Mouse (Mus musculus): ENCODE data around the gene Rufy1.

Gene Rufy1

DNA sequence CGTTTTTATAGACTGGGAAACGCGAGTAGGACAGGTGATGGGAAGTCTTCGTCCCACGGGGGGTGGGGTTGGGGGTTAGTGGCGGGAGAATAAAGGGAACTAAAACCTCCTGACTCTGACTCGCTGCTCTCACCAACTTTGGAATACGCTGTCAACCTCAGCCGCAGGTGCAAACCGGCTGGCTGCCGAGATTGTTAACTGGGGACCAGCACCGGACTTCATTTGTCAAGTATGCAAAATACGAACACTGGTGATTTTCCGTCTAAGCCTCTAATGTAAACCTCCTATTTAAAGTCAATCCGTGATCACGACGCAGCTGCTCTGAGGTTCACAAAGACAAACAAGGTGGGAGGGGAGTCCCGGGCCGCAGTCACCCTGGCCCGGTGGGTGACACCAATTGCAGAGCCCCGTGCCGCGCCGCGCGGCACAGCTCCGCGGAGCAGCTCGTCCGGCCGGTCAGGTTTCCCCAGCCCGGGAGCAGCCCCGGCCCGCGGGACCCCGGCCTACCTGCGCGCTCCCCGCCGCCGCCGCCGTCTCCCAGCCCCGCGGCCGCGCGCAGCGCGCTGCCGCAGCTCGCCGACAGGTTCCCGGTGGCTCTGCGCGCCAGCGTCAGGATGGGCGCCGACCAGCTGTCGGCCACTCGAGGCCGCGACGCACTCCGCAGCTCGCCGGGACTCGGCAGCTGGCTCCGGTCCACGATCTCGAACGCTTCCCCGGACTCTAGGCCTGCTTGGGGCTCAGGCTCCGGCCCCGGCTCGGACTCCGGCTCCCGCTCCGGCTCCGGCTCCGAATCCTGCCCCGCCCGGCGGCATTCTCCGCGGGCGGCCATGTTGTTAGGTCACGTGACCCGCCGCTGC, at the start of gene Rufy1:
Rufy1 (minus strand) TSS at position 849 of the 857 bp plus-strand sequence.
- under 1% methylated on average over 90 of the region's 90 CpGs for WGBS

DNA sequence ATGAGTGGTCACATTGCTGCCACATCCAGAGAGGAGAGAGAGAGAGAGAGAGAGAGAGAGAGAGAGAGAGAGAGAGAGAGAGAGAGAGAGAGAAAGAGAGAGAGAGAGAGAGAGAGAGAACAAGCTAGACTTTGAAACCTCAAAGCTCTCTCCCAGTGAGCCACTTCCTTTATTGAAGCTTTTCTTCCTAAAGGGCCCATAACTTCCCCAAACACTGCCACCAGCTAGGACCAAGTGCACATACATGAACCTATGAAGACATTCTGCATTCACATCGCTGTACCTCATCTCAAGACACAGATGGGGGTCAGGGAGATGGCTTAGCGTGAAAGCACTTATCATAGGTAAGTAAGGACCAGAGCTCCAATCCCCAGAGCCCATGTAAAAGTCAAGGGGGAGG, 47.1 kb upstream of the Rufy1 start:
- WGBS, result 96% methylated on average over 2 of the region's 2 CpGs

DNA sequence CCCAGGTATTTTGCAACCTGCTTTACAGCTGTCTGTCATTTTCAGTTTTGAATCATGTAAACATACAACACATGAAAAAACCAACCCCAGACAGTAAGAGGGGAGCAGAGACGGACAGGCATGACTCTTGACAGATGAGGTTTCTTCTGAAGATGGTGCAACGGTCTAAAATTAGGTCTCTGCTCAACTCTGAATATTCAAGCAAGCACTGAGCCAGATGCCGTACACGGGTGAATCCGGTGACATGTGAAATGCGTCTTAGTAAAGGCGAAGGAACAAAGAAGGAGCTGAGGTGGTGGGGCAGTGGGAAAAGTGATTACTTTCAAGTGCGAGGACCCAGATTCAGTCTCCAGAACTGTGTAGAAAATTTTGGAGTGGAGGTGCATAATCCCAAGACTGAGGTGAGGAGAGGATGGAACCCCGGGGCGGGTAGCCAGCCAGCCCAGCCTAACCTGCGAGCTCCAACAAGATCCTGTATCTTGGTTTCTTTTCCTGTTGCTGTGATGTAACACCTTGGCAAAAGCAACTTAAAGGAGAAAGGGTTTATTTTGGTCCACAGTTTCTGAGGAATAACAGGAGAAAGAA, 46.7 kb upstream of the Rufy1 start:
- WGBS, result 54% methylated on average over 11 of the region's 11 CpGs

DNA sequence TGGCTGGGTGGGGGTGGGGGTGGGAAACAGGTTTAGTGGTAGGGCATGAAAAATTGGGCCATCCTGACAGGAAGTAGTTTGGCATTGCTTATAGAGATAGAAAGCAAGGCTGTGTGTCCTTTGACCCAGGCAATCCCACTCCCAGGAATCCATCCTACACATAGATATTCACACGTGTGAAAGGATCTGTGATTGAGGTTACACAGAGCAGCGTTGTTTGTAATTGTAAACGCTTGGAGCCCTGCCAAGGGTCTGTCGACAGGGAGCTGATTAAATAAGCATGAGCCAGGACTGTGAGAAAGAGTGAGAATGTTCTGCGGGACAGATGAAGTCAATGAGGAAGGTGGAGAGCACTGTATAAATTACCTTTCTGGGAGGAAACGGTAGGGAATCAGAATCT, 46.0 kb upstream of the Rufy1 start:
- WGBS, result 12% methylated on average over 6 of the region's 6 CpGs

DNA sequence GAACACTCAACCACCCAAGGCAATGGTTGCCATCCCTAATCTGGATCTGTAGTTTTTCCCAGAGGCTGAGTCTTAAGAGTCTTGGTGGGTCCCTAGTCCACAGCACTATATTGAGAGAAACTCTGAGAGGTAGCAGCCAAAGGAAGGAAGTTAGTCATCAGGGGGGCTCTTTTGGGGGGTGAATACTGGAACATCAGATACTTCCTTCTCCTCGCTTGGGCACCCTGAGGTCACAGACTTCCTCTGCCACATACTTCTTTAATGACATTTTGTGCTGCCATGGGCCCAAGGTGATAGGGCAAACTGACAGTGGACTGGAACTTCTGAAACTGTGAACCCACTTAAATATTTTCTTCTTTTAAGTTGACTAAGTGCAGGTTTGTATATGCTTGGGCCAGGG, 43.0 kb upstream of the Rufy1 start:
- WGBS, result 91% methylated on average over 1 of the region's 1 CpGs

DNA sequence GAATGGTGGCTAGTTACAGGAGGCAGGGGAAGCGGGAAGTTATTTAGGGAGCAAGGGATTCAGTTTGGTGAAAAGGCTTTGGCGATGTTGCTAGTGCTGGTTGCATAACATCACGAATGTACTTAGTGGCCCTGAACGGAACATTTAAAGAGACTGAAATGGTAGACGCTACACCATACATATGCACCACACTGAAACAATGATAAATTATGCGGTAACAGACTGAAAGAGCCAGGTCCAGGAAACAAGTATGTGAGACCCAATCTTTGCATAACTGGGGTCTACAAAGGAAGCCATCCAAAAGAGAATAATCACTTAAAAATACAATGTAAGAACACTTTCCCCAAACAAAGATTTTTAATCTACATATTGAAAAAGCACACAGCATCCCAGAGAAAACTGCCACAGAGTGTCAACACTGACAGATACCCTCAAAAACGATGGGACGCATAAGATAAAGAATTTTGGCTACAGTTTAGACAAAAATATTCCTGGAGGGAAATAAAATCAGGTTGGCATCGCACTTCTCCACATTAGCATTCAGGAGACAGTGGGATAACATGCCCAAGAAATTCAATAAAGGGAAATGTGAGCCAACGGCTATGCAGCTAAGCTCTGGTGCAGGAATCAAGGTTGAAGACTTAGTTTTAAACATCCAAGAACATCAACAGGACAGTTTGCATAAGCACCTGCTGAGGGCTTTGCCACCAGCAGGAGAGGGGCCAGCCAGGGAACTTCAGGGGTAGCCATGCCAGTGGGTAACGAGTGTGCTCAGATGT, 41.4 kb upstream of the Rufy1 start:
- WGBS, result 46% methylated on average over 11 of the region's 11 CpGs

DNA sequence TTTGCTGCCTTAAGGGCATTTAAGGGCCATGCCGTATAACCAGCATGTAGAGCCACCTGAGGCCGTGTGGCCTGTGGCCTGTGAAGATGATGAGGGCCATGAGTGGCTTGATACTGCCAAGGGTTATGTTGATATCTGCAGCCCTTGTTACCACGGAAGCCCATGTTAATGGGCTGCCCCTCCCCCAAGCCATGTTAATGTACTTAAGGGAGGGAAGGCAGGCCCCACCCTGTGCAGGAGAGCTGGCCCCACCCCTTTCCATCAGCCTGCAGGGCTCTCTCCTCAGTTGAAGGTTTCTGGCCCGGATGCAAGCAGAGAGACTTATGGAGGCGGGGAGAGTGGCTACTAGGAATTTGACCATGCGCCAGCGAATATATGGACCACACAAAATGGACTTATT, 30.6 kb upstream of the Rufy1 start:
- 84% methylated on average over 7 of the region's 7 CpGs for WGBS

DNA sequence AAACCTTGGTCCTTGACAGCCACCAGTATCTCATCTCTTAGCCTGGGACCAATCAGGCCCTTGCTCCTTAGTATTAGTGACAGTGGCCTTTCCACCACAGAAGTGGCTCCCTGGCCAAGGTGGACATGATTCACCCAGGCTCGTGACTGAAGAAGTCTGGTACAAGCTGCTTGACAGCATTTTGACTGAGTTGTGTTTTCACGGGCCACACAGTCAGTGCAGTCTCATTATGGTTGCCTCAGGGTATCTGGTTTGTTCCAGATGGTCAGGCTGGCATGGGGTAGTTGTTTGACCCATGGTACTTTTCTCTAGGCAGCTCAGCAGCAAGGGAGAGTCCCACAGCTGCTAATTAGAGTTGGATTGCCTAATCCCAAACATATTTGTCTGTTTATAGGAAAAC, 28.3 kb upstream of the Rufy1 start:
- whole genome bisulfite sequencing, result 87% methylated on average over 2 of the region's 2 CpGs

DNA sequence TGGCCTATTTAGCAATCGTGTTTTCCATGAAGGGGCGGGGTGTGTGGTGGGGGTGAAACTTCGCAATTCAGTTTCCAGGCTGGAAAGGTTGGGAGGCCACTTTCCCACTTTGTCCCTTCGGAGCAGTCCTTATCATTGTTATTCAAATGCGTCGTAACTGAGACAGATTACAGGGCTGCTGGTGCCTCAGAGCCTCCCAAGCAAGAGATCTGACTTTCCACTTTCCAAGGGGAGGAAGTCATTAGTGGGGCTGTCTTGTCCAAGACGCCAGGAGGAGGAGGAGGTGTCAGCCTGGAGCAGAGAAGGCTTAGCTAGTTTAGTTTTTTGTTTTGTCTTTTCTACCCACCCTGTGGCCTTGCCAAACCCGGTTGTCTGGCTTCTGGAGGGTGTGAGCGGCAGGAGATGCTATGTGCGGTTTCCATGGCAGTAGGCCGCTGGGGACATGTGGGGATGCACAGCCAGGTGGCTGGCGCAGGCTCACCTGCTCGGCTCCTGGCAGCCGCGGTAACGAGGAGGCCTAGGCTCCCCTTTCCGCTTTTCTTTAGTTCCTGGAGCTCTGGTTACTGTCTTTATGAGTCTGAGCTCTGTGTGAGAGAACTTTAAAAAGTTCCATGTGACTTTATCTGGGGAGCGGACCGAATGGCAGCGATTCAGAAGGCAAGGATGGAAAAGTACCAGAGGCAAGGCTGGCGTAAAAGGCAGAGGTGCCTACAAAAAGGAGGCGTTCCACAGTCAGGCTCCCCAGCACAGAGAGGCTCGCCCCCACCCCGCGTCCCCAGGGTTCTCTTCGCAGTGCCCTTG, 26.4 kb upstream of the Rufy1 start:
- 11% methylated on average over 26 of the region's 26 CpGs for WGBS

DNA sequence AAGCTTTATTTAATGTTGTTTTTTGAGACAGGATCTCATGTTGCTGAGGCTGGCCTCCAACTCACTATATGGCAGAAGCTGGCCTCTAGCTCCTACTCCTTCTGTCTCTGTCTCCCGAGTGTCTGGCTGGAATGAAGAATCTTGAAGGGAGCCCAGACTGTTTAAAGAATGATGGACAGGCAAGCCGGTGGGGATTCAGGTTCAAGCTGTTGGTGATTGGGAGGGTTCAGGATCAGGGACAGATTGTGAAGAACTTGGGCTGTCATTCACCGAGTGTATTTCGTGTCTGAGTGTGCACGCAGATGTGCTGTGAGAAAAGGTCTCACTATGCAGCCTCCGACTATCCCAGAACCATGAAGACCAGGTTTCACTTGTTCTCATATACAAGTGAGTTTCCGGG, 25.5 kb upstream of the Rufy1 start:
- WGBS, result 70% methylated on average over 7 of the region's 7 CpGs

DNA sequence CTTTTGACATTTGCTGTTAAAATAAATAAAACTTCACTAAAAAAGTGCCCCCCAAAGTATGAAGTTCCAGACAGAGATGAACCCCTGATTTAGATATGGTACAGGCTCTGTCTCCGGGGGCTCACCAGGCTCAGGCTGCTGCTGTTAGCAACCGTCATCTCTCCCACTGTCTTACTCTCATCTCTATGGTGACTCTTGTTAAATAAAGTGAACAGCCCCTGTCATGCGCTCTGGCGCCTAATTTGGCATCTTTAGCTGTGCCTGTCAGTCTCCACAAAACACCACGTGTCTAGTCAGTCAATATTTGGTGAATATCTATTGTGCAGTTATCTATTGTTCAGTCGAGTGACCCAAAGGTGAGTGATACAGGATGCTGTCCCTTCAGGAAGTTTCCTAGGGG, 24.0 kb upstream of the Rufy1 start:
- WGBS, result 60% methylated on average over 6 of the region's 6 CpGs

DNA sequence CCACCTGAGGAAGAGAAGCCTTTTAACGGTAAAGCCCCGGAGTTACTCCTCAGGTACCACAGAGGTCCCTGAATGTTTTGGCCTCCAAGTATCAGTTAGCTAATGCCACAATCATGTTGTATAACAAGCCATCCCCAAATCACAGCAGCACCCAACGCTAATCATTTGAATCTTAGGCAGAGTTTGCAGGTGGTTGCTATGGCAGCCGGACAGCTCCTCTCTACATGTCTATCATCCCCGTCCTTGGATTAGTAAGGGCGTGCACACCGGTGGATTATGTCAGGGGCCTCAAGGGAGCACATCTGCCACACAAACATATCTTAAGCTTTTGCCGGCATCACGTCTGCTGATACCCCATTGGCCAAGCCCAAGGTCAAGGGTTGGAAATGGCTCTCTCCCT, 19.3 kb upstream of the Rufy1 start:
- WGBS, result 71% methylated on average over 9 of the region's 9 CpGs

DNA sequence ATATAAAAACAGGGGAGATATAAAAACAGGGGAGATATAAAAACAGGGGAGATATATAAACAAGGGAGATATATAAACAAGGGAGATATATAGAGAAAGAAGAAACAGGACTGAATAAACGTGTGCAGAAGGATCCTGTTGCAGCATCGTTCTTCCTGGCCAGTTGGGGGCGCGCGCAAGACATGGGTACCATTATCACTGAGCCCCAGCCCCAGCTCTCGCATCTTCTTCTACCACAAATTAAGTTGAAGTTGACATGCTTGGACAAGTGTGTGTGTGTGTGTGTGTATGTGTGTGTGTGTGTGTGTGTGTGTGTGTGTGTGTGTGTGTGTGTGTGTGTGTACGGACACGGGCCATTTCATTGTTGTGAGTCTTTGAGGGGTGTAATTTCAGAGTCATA, 17.2 kb upstream of the Rufy1 start:
- WGBS, result 46% methylated on average over 8 of the region's 8 CpGs

DNA sequence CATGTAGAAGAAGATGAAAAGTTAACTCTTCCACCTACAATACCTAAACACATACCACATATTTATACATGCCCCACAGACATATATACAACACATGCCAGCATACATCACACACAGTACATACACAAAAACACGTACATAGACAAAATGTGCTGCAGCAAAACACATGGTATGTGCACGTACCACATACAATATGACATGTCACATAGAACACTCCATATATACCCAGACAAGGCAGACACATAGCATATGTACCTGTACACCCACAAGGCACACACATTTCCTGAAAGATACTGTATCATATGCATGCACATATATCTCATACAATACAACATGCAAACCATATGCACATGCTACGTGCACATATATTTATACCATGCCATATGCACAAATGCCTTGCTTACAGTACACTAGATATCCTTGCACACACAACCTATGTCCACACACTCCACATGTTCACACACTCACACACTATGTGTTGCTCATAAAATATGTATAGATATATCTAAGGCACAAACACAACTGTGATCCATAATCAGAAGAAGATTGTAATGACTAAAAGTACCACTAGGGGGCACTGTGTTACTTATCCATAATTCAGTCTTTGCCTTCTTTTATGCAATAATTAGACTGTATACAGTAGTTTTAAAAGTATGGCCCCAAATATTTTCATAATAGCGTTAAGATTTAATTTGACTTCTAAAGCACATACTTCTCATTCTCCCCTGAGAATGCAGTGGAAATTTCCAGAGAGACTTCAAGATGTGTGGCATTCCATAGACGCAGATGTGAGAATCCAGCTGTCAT, 12.5 kb upstream of the Rufy1 start:
- WGBS, result 69% methylated on average over 5 of the region's 5 CpGs

DNA sequence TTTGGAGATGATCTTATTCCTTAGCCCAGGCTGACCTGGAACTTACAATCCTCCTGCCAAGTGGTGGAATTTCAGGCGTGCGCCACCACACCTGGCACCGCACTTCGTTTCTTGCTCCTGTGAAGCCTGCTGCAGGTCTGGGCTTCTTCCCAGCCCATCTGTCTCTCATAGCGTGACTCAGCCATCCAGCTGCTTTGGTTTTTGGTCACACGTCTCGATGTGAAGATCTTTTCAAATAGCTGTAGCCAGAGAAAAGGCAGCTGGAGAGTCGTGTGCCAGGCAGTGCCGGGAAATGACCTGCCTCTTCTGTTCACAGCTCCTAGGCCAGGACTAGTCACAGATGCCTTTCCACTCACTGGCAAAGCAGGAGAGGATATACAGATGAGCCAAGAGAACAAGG, 10.7 kb upstream of the Rufy1 start:
- 25% methylated on average over 9 of the region's 9 CpGs for WGBS

DNA sequence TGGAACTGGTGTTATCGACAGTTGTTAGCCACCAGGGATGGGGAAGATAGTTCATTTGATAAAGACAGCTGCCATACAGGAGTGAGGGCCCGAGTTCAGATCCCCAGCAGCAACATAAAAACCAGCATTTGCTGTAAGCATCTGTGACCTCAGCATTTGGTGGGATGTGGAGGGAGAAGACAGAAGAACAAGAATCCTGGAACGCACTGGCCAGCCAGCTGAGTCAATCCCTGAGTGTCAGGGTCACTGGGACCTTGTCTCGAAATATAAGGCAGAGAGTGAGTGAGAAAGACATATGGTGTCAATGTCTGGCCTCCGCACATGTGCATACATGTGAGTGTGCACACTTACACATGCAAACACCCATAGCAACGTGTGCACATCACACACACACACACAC, 9.8 kb upstream of the Rufy1 start:
- 82% methylated on average over 6 of the region's 6 CpGs for WGBS

DNA sequence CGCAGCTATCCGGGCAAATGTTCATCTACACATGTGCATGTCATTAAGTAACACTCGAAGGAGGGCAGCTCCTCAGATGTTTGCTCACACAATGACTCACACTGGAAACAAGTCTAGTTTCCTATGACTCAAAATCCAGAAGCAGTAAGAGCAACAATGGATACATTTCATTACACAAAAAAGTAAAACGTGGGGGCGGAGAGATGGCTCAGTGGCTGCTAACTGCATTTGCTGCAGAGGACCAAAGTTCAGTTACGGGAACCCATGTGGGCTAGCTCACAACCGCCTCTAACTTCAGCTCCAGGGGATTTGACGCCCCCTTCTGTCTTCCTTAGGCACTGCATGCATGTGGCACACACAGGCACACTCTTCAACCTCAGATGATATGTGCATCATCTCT, 8.9 kb upstream of the Rufy1 start:
- 43% methylated on average over 8 of the region's 8 CpGs for WGBS

DNA sequence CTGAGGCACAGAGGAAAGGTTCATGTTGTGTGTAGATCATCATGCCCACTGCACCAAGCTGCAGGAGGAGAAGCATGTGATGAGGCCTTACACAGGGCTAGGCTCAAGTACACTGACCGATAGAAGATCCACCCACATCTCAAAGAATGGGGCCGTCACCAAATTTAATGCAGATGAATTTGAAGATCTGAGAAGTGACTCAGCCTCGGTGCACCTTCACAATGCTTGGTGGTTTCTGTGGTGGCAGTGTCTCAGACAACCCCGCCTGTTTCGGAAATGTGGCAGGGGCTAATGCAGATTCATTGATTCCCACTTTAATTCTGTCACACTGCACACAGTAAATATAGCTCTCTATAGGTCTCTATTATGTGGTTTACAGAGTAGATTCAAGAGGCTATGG, 2.0 kb upstream of the Rufy1 start:
- WGBS, result 85% methylated on average over 5 of the region's 5 CpGs

DNA sequence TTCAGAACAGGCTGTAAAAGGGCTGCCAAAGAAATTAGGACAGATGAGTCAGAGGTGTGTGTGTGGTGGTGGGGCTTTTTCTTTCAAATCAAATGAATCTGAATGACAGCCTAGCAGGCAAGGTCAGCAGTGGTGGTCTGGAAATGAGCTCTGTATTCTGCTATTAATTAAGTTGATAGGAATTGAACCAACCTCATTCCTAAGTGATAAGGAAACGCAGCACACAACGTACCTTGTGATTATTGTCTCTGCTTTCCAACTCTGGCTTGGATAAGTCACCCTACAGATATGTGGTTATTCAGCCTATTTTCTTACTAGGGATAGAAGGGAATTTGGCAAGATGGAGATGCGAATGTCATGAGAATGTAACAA, 1.1 kb upstream of the Rufy1 start:
- WGBS, result 90% methylated on average over 3 of the region's 3 CpGs

DNA sequence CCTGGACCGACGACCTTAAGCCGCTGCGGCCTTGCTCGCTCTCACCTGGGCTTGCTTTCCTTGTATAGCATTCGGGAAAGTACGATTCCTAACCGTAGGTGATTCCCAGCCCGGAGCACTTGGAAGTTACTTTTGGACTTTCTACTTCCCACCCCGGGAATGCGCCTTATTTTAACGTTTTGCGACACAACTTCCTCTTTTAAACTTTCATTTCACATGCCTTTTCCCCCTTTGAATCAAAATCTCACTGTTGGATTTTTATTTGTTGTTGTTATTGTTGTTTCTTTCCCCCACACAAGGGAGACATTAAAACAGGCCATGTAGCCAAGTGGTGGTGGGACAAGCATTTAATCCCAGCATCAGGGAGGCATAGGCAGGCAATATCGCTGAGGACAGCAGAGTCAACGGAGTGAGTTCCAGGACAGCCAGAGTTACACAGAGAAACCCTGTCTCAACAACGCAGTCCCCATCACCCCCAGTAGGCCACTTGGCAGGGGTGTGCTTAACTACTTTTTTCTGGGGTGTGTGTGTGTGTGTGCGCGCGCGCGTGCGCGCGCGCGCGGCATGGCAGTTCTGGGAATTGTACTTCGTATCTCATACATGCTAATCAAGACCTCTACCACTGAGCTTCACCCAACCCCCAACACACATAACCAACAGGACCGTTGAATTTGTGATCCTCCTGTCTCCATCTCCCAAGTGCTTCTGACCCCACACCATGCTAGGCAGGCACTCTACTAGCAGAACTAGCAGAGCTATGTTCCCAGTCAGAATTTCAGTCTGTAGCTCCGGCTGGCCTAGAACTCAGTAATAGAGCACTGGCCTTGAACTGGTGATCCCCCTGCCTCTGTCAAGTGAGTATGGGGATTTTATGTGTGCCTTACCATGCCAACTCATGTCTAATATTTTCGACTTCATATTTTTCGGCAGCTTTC, 476 bp upstream of the Rufy1 start:
- WGBS, result 25% methylated on average over 32 of the region's 32 CpGs
